Mouse (Mus musculus) heart, adult 2 months (tissue): ENCODE results near the gene Timm23.

Source experiments
- CTCF ChIP-seq: fragments of 200-600 bp; IDR thresholded peaks from 2 replicates; pipeline ENCODE4 v1.8.1; 2022; ENCODE audit warnings: antibody characterized with exemption, mild to moderate bottlenecking, moderate library complexity
- EP300 ChIP-seq: fragments of 200-500 bp; IDR thresholded peaks from 2 replicates; pipeline ENCODE4 v1.6.1; 2011; ENCODE audit warnings: low read depth, low read length, control low read depth; ENCODE audit not compliant: insufficient read depth

DNA sequence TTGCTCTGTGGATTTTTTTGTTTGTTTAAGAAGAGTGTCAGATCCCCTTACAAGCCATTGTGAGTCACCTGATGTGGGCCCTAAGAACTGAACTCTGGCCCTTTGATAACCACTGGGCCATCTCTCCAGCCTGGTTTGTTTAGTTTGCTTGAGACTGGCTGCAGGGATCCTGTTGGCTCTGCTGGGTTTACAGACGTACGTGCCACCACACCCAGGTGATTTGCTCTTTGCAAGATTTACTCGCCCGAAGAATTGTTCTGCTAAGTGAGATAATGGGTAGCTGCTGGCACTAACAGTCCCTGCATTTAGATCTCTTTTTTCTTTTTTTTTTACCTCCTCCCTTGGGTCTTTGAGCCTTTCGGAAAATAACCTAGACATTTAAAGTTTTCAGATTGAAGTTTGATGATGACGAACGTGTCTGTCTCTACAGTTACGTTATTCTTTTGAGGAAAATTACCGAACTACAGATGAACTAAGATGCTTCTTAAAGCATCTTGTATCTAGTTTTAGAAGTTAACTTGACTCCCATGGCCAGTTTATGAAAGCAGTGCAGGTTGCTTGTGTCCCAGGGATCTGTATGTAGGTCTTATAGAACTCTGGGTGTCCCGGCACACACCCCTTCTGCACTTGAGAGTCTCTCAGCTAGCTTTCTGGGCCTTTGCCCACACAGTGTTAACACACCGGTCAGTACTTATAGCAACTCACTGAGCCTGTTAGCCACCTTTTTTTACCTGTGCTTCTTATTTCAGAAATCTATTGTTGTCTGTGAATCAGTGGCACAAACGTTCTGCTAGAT is 40.4 kb downstream of the Timm23 start:
- no peak for TF ChIP-seq CTCF
- no peak for TF ChIP-seq EP300
